Mouse (Mus musculus): ENCODE results near the gene Ptgr1. TPM values are rescaled to one million over a fixed set of nuclear protein-coding genes. Genes with fewer than 3 reads are reported as not detected.
A peak's percentile ranks its signal among the peaks of the same experiment; 100 is the strongest.

The Ptgr1 gene
- polyA plus RNA-seq, 1 experiment: 0.10 TPM

GRCm38 (mm10) chr4:58943420-58944205 lies 43.3 kb downstream of the Ptgr1 start, which contains the start of gene Zkscan16:
Gene Zkscan16, plus strand, starts transcription at chr4:58943628.
- Histone ChIP-seq H3K4me3 (replicated peaks) (peak within 1 kb of the TSS; percentile 64), H3K4me1 (ENCODE audit: control insufficient read depth) (peaks cover 6% of the 10 kb centered on the region), H3K36me3 (ENCODE audit: control insufficient read depth) (no peaks in the 10 kb centered on the region), H3K9me3 (ENCODE audit: control insufficient read depth, low read length) (no peaks in the 10 kb centered on the region), H3K27me3 (ENCODE audit: control insufficient read depth) (peaks cover 38% of the 10 kb centered on the region)
- TF ChIP-seq TAL1 (IDR thresholded peaks at IDR 0.05; ENCODE audit: low read length): no peak
- TF ChIP-seq GATA1 (IDR thresholded peaks at IDR 0.05; ENCODE audit: low read length): no peak

GRCm38 (mm10) chr4:58942942-58943341 lies 44.0 kb downstream of the Ptgr1 start:
- Histone ChIP-seq H3K4me3 (replicated peaks) (peak overlapping the region; percentile 64), H3K27me3 (ENCODE audit: control insufficient read depth) (peaks cover 38% of the 10 kb centered on the region), H3K9me3 (ENCODE audit: control insufficient read depth, low read length) (no peaks in the 10 kb centered on the region), H3K4me1 (ENCODE audit: control insufficient read depth) (peaks cover 6% of the 10 kb centered on the region), H3K36me3 (ENCODE audit: control insufficient read depth) (no peaks in the 10 kb centered on the region)
- no peak for TF ChIP-seq TAL1 (IDR thresholded peaks at IDR 0.05; ENCODE audit: low read length)
- TF ChIP-seq GATA1 (IDR thresholded peaks at IDR 0.05; ENCODE audit: low read length): no peak

- Histone ChIP-seq H3K4me3 (replicated peaks) (no peak overlapping the region), H3K27me3 (ENCODE audit: control insufficient read depth) (peaks cover 38% of the 10 kb centered on the region), H3K36me3 (ENCODE audit: control insufficient read depth) (no peaks in the 10 kb centered on the region), H3K4me1 (ENCODE audit: control insufficient read depth) (peaks cover 6% of the 10 kb centered on the region), H3K9me3 (ENCODE audit: control insufficient read depth, low read length) (no peaks in the 10 kb centered on the region)
- TF ChIP-seq GATA1 (IDR thresholded peaks at IDR 0.05; ENCODE audit: low read length): no peak
- no peak for TF ChIP-seq TAL1 (IDR thresholded peaks at IDR 0.05; ENCODE audit: low read length)
These were observed 45.3 kb downstream of the Ptgr1 start for GRCm38 (mm10) chr4:58941638-58942037.

GRCm38 (mm10) chr4:58935846-58936245 lies 51.1 kb downstream of the Ptgr1 start:
- peaks cover 2% of the 10 kb centered on the region; the same call in 1 of the 2 replicates for H3K27me3 ChIP-seq (ENCODE audit: control insufficient read depth)
- no peak for TF ChIP-seq TAL1 (IDR thresholded peaks at IDR 0.05; ENCODE audit: low read length)
- no peak for TF ChIP-seq GATA1 (IDR thresholded peaks at IDR 0.05; ENCODE audit: low read length)

GRCm38 (mm10) chr4:58934746-58935476 lies 52.0 kb downstream of the Ptgr1 start:
- no peak overlapping the region for H3K4me3 ChIP-seq (replicated peaks)
- no peaks in the 10 kb centered on the region for H3K9me3 ChIP-seq (ENCODE audit: control insufficient read depth, low read length)
- H3K27me3 ChIP-seq (ENCODE audit: control insufficient read depth): peaks cover 6% of the 10 kb centered on the region
- no peaks in the 10 kb centered on the region for H3K36me3 ChIP-seq (ENCODE audit: control insufficient read depth)
- TF ChIP-seq GATA1 (IDR thresholded peaks at IDR 0.05; ENCODE audit: low read length) (no peak), TAL1 (IDR thresholded peaks at IDR 0.05; ENCODE audit: low read length) (no peak)
- H3K4me1 ChIP-seq (ENCODE audit: control insufficient read depth): no peaks in the 10 kb centered on the region; the same call in 1 of the 2 replicates

More at GRCm38 (mm10) chr4:58935846-58936245, 51.1 kb downstream of the Ptgr1 start:
- Histone ChIP-seq H3K4me1 (ENCODE audit: control insufficient read depth) (no peaks in the 10 kb centered on the region; the same call in 1 of the 2 replicates), H3K4me3 (replicated peaks) (no peak overlapping the region), H3K36me3 (ENCODE audit: control insufficient read depth) (no peaks in the 10 kb centered on the region), H3K9me3 (ENCODE audit: control insufficient read depth, low read length) (no peaks in the 10 kb centered on the region)

GRCm38 (mm10) chr4:58934308-58934707 lies 52.6 kb downstream of the Ptgr1 start:
- H3K27me3 ChIP-seq (ENCODE audit: control insufficient read depth): peaks cover 6% of the 10 kb centered on the region
- TF ChIP-seq GATA1 (IDR thresholded peaks at IDR 0.05; ENCODE audit: low read length) (no peak), TAL1 (IDR thresholded peaks at IDR 0.05; ENCODE audit: low read length) (no peak)
- H3K36me3 ChIP-seq (ENCODE audit: control insufficient read depth): no peaks in the 10 kb centered on the region
- H3K9me3 ChIP-seq (ENCODE audit: control insufficient read depth, low read length): no peaks in the 10 kb centered on the region
- no peaks in the 10 kb centered on the region; the same call in 1 of the 2 replicates for H3K4me1 ChIP-seq (ENCODE audit: control insufficient read depth)
- no peak overlapping the region for H3K4me3 ChIP-seq (replicated peaks)

GRCm38 (mm10) chr4:58932541-58932940 lies 54.4 kb downstream of the Ptgr1 start:
- Histone ChIP-seq H3K36me3 (ENCODE audit: control insufficient read depth) (no peaks in the 10 kb centered on the region), H3K4me3 (replicated peaks) (no peak overlapping the region), H3K9me3 (ENCODE audit: control insufficient read depth, low read length) (no peaks in the 10 kb centered on the region), H3K4me1 (ENCODE audit: control insufficient read depth) (no peaks in the 10 kb centered on the region; the same call in 1 of the 2 replicates), H3K27me3 (ENCODE audit: control insufficient read depth) (peaks cover 6% of the 10 kb centered on the region)
- no peak for TF ChIP-seq TAL1 (IDR thresholded peaks at IDR 0.05; ENCODE audit: low read length)
- no peak for TF ChIP-seq GATA1 (IDR thresholded peaks at IDR 0.05; ENCODE audit: low read length)

GRCm38 (mm10) chr4:58927661-58928060 lies 59.3 kb downstream of the Ptgr1 start:
- no peaks in the 10 kb centered on the region for H3K4me1 ChIP-seq (ENCODE audit: control insufficient read depth)
- TF ChIP-seq TAL1 (IDR thresholded peaks at IDR 0.05; ENCODE audit: low read length): no peak
- no peak for TF ChIP-seq GATA1 (IDR thresholded peaks at IDR 0.05; ENCODE audit: low read length)
- no peaks in the 10 kb centered on the region for H3K9me3 ChIP-seq (ENCODE audit: control insufficient read depth, low read length)
- no peak overlapping the region for H3K4me3 ChIP-seq (replicated peaks)
- H3K36me3 ChIP-seq (ENCODE audit: control insufficient read depth): no peaks in the 10 kb centered on the region
- peaks cover 14% of the 10 kb centered on the region for H3K27me3 ChIP-seq (ENCODE audit: control insufficient read depth)

- H3K36me3 ChIP-seq (ENCODE audit: control insufficient read depth): no peaks in the 10 kb centered on the region
- H3K4me1 ChIP-seq (ENCODE audit: control insufficient read depth): no peaks in the 10 kb centered on the region
- H3K4me3 ChIP-seq (replicated peaks): no peak overlapping the region
- TF ChIP-seq GATA1 (IDR thresholded peaks at IDR 0.05; ENCODE audit: low read length) (no peak), TAL1 (IDR thresholded peaks at IDR 0.05; ENCODE audit: low read length) (no peak)
- no peaks in the 10 kb centered on the region for H3K9me3 ChIP-seq (ENCODE audit: control insufficient read depth, low read length)
- peaks cover 14% of the 10 kb centered on the region for H3K27me3 ChIP-seq (ENCODE audit: control insufficient read depth)
These were observed 60.8 kb downstream of the Ptgr1 start for GRCm38 (mm10) chr4:58926120-58926519.
